ENCODE assay signal across 25 mouse cellular contexts in genomic region chr2:174288673-174289430, GRCm38 (mm10). TPM values are rescaled to one million over a fixed set of nuclear protein-coding genes. Genes with fewer than 3 reads are reported as not detected.
A peak's percentile ranks its signal among the peaks of the same experiment; 100 is the strongest.
DNase-seq lines count a peak whose midpoint lies in the region; ATAC-seq and TF ChIP-seq lines count a peak whose summit lies in the region.
"Had no signal": no experiment of that assay in that cellular context is flagged by ENCODE, and none has a peak within 500 bp of the region (broad histone marks: within the 10 kb centered on the region; RNA-seq: fewer than 3 reads in every experiment).

No protein-coding gene starts in this region.

- peaks cover 54% of the 10 kb centered on the region for H3K27me3 ChIP-seq in forebrain, embryonic 13.5 days
- peaks cover 28% of the 10 kb centered on the region for H3K27me3 ChIP-seq in forebrain, postnatal 0 days (ENCODE audit: insufficient read depth, low read length)
- H3K27me3 ChIP-seq in liver, postnatal 0 days (ENCODE audit: insufficient read depth, low read length) = peaks cover 39% of the 10 kb centered on the region
- H3K27me3 ChIP-seq in liver, embryonic 12.5 days (replicated peaks) = peaks cover 60% of the 10 kb centered on the region
- H3K27me3 ChIP-seq in stomach, postnatal 0 days (ENCODE audit: control insufficient read depth, insufficient read depth, low read length) = no peaks in the 10 kb centered on the region

- H3K4me3 ChIP-seq in forebrain, embryonic 13.5 days = no peak overlapping the region
- no peak overlapping the region for H3K4me3 ChIP-seq in forebrain, postnatal 0 days (ENCODE audit: low read depth, low read length)
- H3K4me3 ChIP-seq in liver, postnatal 0 days (ENCODE audit: low read depth, low read length) = no peak overlapping the region
- H3K4me3 ChIP-seq in liver, embryonic 12.5 days = no peak overlapping the region
- no peak overlapping the region for H3K4me3 ChIP-seq in stomach, postnatal 0 days (ENCODE audit: low read depth, low read length)
- H3K4me3 ChIP-seq: forebrain, embryonic 15.5 days; hindbrain, embryonic 10.5 days; hindbrain, embryonic 15.5 days; left cerebral cortex, adult 2 months; limb, embryonic 10.5 days; midbrain, embryonic 15.5 days had no signal

- H3K27ac ChIP-seq in forebrain, embryonic 13.5 days = no peak overlapping the region
- no peak overlapping the region for H3K27ac ChIP-seq in forebrain, postnatal 0 days (ENCODE audit: low read depth, low read length)
- H3K27ac ChIP-seq in liver, postnatal 0 days (ENCODE audit: low read depth) = peak overlapping the region; percentile 60
- H3K27ac ChIP-seq in liver, embryonic 12.5 days = no peak overlapping the region; the same call in 1 of the 2 replicates
- H3K27ac ChIP-seq in stomach, postnatal 0 days (replicated peaks) = no peak overlapping the region
- H3K27ac ChIP-seq: forebrain, embryonic 15.5 days; hindbrain, embryonic 10.5 days; hindbrain, embryonic 15.5 days; left cerebral cortex, adult 2 months; limb, embryonic 10.5 days; limb, embryonic 15.5 days; liver, embryonic 14.5 days; midbrain, embryonic 15.5 days had no signal

- TF ChIP-seq CTCF in forebrain, postnatal 0 days (IDR thresholded peaks at IDR 0.05; ENCODE audit: low read depth) = no peak
- TF ChIP-seq CTCF in liver, postnatal 0 days (IDR thresholded peaks at IDR 0.05; ENCODE audit: low read depth) = no peak
- TF ChIP-seq CTCF in stomach, postnatal 0 days (IDR thresholded peaks at IDR 0.05; ENCODE audit: low read depth) = no peak

- WGBS in forebrain, embryonic 13.5 days = 35% methylated on average over 12 of the region's 12 CpGs
- WGBS in forebrain, postnatal 0 days = 44% methylated on average over 12 of the region's 12 CpGs
- 46% methylated on average over 12 of the region's 12 CpGs for WGBS in liver, postnatal 0 days (ENCODE audit: insufficient replicate concordance)
- WGBS in liver, embryonic 12.5 days (ENCODE audit: insufficient replicate concordance) = 56% methylated on average over 12 of the region's 12 CpGs
- WGBS in stomach, postnatal 0 days = 38% methylated on average over 12 of the region's 12 CpGs

- peak overlapping the region; percentile 4; the same call in 1 of the 2 replicates for H3K4me2 ChIP-seq in forebrain, embryonic 13.5 days
- no peak overlapping the region for H3K4me2 ChIP-seq in forebrain, postnatal 0 days (ENCODE audit: low read depth)
- peak overlapping the region; percentile 26; the same call in 1 of the 2 replicates for H3K4me2 ChIP-seq in liver, postnatal 0 days (ENCODE audit: low read depth, low read length)
- no peak overlapping the region for H3K4me2 ChIP-seq in liver, embryonic 12.5 days
- H3K4me2 ChIP-seq in stomach, postnatal 0 days (replicated peaks; ENCODE audit: low read depth) = no peak overlapping the region
- H3K4me2 ChIP-seq: forebrain, embryonic 15.5 days; hindbrain, embryonic 15.5 days; lung, embryonic 14.5 days; midbrain, embryonic 15.5 days had no signal

- H3K9me3 ChIP-seq in forebrain, embryonic 13.5 days (replicated peaks) = peaks cover 27% of the 10 kb centered on the region
- H3K9me3 ChIP-seq in forebrain, postnatal 0 days (ENCODE audit: low read length) = no peaks in the 10 kb centered on the region
- H3K9me3 ChIP-seq in liver, postnatal 0 days (ENCODE audit: low read length) = peaks cover 5% of the 10 kb centered on the region
- H3K9me3 ChIP-seq in liver, embryonic 12.5 days (replicated peaks) = peaks cover 29% of the 10 kb centered on the region
- H3K9me3 ChIP-seq in stomach, postnatal 0 days (ENCODE audit: control insufficient read depth, low read length) = 0 out of 2 replicates have a peak, but pooled peaks cover 7% of the 10 kb centered on the region

- H3K4me1 ChIP-seq in forebrain, embryonic 13.5 days = peaks cover 60% of the 10 kb centered on the region
- H3K4me1 ChIP-seq in forebrain, postnatal 0 days (ENCODE audit: insufficient read depth) = 0 out of 2 replicates have a peak, but pooled peaks cover 3% of the 10 kb centered on the region
- H3K4me1 ChIP-seq in liver, postnatal 0 days (ENCODE audit: insufficient read depth) = no peaks in the 10 kb centered on the region
- peaks cover 34% of the 10 kb centered on the region for H3K4me1 ChIP-seq in liver, embryonic 12.5 days
- no peaks in the 10 kb centered on the region for H3K4me1 ChIP-seq in stomach, postnatal 0 days (replicated peaks; ENCODE audit: control insufficient read depth, insufficient read depth)

- TF ChIP-seq EP300 in liver, postnatal 0 days (IDR thresholded peaks at IDR 0.05; ENCODE audit: low read depth) = no peak
- no peak for TF ChIP-seq EP300 in stomach, postnatal 0 days (optimal IDR thresholded peaks at IDR 0.05)

- DNase-seq in forebrain, postnatal 0 days = no peak
- DNase-seq in liver, postnatal 0 days = no peak
- peak; percentile 65 for DNase-seq in ZHBTc4 (ENCODE audit: low read depth, low spot score)
- peak; percentile 48 for DNase-seq in kidney, postnatal 14 days
- no peak for DNase-seq in left cerebral cortex, adult 18-20 months (ENCODE audit: low spot score in 2 of 2)
- no peak for DNase-seq in stomach, postnatal 0 days (ENCODE audit: low spot score)
- DNase-seq: adrenal gland, postnatal 10 days; cerebellum, adult 8-10 months; cerebellum, postnatal 25 days; heart, postnatal 14 days; lung, embryonic 14.5 days; lung, postnatal 14 days; right cerebral cortex, adult 18-20 months; thymus, adult 2 months; thymus, postnatal 36 days had no signal

- peaks cover 49% of the 10 kb centered on the region for H3K36me3 ChIP-seq in forebrain, embryonic 13.5 days (ENCODE audit: poor library complexity, severe bottlenecking)
- peaks cover 27% of the 10 kb centered on the region for H3K36me3 ChIP-seq in forebrain, postnatal 0 days (ENCODE audit: insufficient read depth)
- H3K36me3 ChIP-seq in liver, postnatal 0 days (replicated peaks; ENCODE audit: insufficient read depth, low read length) = peaks cover 21% of the 10 kb centered on the region
- peaks cover 87% of the 10 kb centered on the region for H3K36me3 ChIP-seq in liver, embryonic 12.5 days
- H3K36me3 ChIP-seq in stomach, postnatal 0 days (ENCODE audit: control insufficient read depth, insufficient read depth, low read length) = peaks cover 8% of the 10 kb centered on the region; the same call in 1 of the 2 replicates

- ATAC-seq in forebrain, embryonic 13.5 days = no peak
- no peak for ATAC-seq in forebrain, postnatal 0 days
- peak; percentile 76 for ATAC-seq in liver, postnatal 0 days
- no peak for ATAC-seq in liver, embryonic 12.5 days
- ATAC-seq in stomach, postnatal 0 days (ENCODE audit: low FRiP score, low TSS enrichment) = no peak
- ATAC-seq: forebrain, embryonic 15.5 days; midbrain, embryonic 15.5 days had no signal

- H3K9ac ChIP-seq in forebrain, embryonic 13.5 days = no peak overlapping the region
- H3K9ac ChIP-seq in forebrain, postnatal 0 days = no peak overlapping the region
- H3K9ac ChIP-seq in liver, postnatal 0 days (replicated peaks) = no peak overlapping the region
- H3K9ac ChIP-seq in liver, embryonic 12.5 days = no peak overlapping the region
- H3K9ac ChIP-seq in stomach, postnatal 0 days (ENCODE audit: low read length) = no peak overlapping the region
- H3K9ac ChIP-seq: forebrain, embryonic 15.5 days; hindbrain, embryonic 15.5 days; limb, embryonic 15.5 days; liver, embryonic 14.5 days; lung, embryonic 14.5 days; midbrain, embryonic 15.5 days had no signal

RNA-seq across cellular contexts. Expression of gene Gnas, which starts 4.7 kb away (rescaled TPM):
- 976 and 1,086 TPM in 2 replicates for polyA plus RNA-seq in forebrain, embryonic 13.5 days (2015; fragmentation: Nextera tagmentation; extraction: Ambion mirVana)
- 1,201 and 1,512 TPM in 2 replicates for total RNA-seq in forebrain, postnatal 0 days (2014; rRNA removed)
- 1,404 and 1,604 TPM in 2 replicates for polyA plus RNA-seq in forebrain, postnatal 0 days (2015; fragmentation: Nextera tagmentation; extraction: Ambion mirVana)
- 332 and 343 TPM in 2 replicates for polyA plus RNA-seq in liver, postnatal 0 days (2015; fragmentation: Nextera tagmentation; extraction: Ambion mirVana)
- polyA plus RNA-seq in liver, embryonic 12.5 days (2016; fragmentation: Nextera tagmentation; extraction: Ambion mirVana) = 565 and 587 TPM in 2 replicates
- 1,000 to 10,000 TPM; 1,817 to 1,846 TPM for total RNA-seq in left cerebral cortex, adult 18-20 months (2021)
- polyA plus RNA-seq in stomach, postnatal 0 days (2015; fragmentation: Nextera tagmentation; extraction: Ambion mirVana) = 890 and 920 TPM in 2 replicates

RNA-seq across cellular contexts. Expression of gene Gm20721, which starts 57.7 kb away (rescaled TPM):
- polyA plus RNA-seq in forebrain, embryonic 13.5 days (2015; fragmentation: Nextera tagmentation; extraction: Ambion mirVana) = 9.4 TPM in 2 replicates
- total RNA-seq in forebrain, postnatal 0 days (2014; rRNA removed) = not detected in 2 replicates
- 8.6 and 10.5 TPM in 2 replicates for polyA plus RNA-seq in forebrain, postnatal 0 days (2015; fragmentation: Nextera tagmentation; extraction: Ambion mirVana)
- polyA plus RNA-seq in liver, postnatal 0 days (2015; fragmentation: Nextera tagmentation; extraction: Ambion mirVana) = 1.3 and 2.9 TPM in 2 replicates
- polyA plus RNA-seq in liver, embryonic 12.5 days (2016; fragmentation: Nextera tagmentation; extraction: Ambion mirVana) = 23.2 and 33.5 TPM in 2 replicates
- total RNA-seq in left cerebral cortex, adult 18-20 months (2021) = 1 to 10 TPM; 2.4 to 2.7 TPM
- 5.8 and 7.9 TPM in 2 replicates for polyA plus RNA-seq in stomach, postnatal 0 days (2015; fragmentation: Nextera tagmentation; extraction: Ambion mirVana)

Comparison
In these comparisons a context has a peak if more than half of its experiments do, and no peak if none do; other contexts are left out.
1. H3K4me2 ChIP-seq: peak in forebrain, embryonic 13.5 days (single experiment) and liver, postnatal 0 days (single experiment); none in forebrain, postnatal 0 days (single experiment), liver, embryonic 12.5 days (single experiment) and stomach, postnatal 0 days (single experiment).
2. DNase-seq: peak in ZHBTc4 (single experiment) and kidney, postnatal 14 days (single experiment); none in forebrain, postnatal 0 days (single experiment), liver, postnatal 0 days (single experiment), left cerebral cortex, adult 18-20 months (0 of 2) and stomach, postnatal 0 days (single experiment).